Mouse (Mus musculus): ENCODE results near the gene Dlg5.

The Dlg5 gene

DNA sequence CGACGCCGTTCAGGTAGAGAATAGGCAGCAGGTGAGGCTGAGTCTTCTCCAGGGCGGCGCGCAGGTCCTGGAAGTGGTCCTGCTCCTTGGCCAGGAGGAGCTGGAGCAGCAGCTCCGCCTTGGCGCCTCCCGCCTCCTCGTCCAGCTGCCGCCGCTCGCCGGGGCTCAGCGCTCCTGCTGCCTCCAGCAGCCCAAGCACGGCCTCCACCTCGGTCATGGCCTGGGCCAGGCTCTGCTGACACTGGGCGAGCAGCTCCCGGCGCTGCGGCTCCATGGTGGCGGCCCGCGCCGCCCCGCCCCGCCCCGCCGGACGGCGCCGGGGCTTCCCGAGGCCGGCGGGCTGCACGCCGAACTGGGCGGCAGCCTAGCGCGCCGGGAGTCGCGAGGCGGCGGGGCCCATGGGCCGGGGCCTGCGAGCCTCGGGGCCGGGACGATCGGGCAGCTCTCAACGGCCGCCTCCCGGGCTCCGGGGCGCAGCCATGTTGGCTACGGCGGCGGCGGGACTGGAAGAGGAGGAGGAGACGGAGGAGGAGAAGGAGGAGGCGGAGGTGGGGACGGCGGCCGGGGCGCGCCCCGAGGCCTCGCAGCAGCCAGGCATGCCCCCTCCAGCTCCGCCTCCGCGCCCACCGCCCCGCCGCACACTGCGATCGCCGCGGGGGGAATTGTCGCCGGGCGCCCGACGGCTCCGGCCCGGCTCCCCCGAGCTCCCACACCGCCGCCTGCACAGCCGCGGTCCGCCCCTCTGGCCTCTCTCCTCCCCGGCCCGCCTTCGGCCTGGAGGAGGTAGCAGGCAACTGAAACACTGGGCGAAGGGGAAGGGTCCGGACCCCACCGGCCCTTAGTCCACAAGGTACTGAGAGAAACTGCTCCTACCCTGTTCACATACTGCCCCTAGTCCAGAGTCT is at the start of gene Dlg5:
Gene Dlg5, minus strand, starts transcription at position 744 of the 905 bp plus-strand sequence.
- H3K4me1 ChIP-seq (replicated peaks; ENCODE audit: low read depth, low read length) = peaks cover 66% of the 10 kb centered on the region
- H3K27me3 ChIP-seq (ENCODE audit: insufficient read depth, low read length) = peaks cover 41% of the 10 kb centered on the region
- H3K4me3 ChIP-seq (replicated peaks; ENCODE audit: low read length) = peak within 1 kb of the TSS; percentile 84
- H3K9me3 ChIP-seq (ENCODE audit: low read length) = no peaks in the 10 kb centered on the region
- peaks cover 22% of the 10 kb centered on the region for H3K36me3 ChIP-seq (ENCODE audit: insufficient read depth, low read length)
- TF ChIP-seq POU5F1 (IDR thresholded peaks at IDR 0.05; ENCODE audit: borderline replicate concordance, low read length) (no peak), CTCF (conservative IDR thresholded peaks at IDR 0.05; ENCODE audit: low read length) (no peak), NANOG (IDR thresholded peaks at IDR 0.05; ENCODE audit: borderline replicate concordance, low read length) (no peak)

GRCm38 (mm10) chr14:24293631-24294030 is 47.9 kb upstream of the Dlg5 start:
- no peaks in the 10 kb centered on the region for H3K36me3 ChIP-seq (ENCODE audit: insufficient read depth, low read length)
- no peak for TF ChIP-seq POU5F1 (IDR thresholded peaks at IDR 0.05; ENCODE audit: borderline replicate concordance, low read length)
- no peak for TF ChIP-seq CTCF (conservative IDR thresholded peaks at IDR 0.05; ENCODE audit: low read length)
- no peak for TF ChIP-seq NANOG (IDR thresholded peaks at IDR 0.05; ENCODE audit: borderline replicate concordance, low read length)
- H3K4me1 ChIP-seq (replicated peaks; ENCODE audit: low read depth, low read length) = no peaks in the 10 kb centered on the region
- peaks cover 4% of the 10 kb centered on the region; the same call in 1 of the 2 replicates for H3K9me3 ChIP-seq (ENCODE audit: low read length)
- H3K27me3 ChIP-seq (ENCODE audit: insufficient read depth, low read length) = no peaks in the 10 kb centered on the region
- H3K4me3 ChIP-seq (replicated peaks; ENCODE audit: low read length) = no peak overlapping the region

DNA sequence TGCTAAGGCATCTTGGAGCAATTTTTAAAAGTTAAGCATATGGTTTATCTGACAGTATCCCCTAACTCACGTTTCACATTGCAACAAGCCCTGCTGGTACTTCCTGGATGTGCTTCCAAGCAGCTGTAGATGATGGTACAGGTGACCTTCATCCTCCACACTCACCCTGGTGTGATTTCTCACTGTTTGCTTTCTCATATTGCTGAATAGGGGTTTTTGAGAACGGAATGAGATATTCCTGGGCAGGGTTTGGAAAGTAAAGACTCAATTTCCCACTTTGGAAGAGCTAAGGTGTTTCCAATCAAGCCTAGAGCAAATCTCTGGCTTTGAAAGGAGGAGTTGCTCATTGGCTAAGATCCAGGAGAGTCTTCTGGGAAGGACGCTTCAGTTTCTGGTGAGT is 47.2 kb upstream of the Dlg5 start, which contains the start of gene E330034G19Rik:
Gene E330034G19Rik, plus strand, starts transcription at position 301 of the 400 bp plus-strand sequence.
- H3K27me3 ChIP-seq (ENCODE audit: insufficient read depth, low read length) = no peaks in the 10 kb centered on the region
- H3K36me3 ChIP-seq (ENCODE audit: insufficient read depth, low read length) = no peaks in the 10 kb centered on the region
- H3K4me1 ChIP-seq (replicated peaks; ENCODE audit: low read depth, low read length) = no peaks in the 10 kb centered on the region
- H3K4me3 ChIP-seq (replicated peaks; ENCODE audit: low read length) = no peak within 1 kb of the TSS
- H3K9me3 ChIP-seq (ENCODE audit: low read length) = peaks cover 4% of the 10 kb centered on the region; the same call in 1 of the 2 replicates
- TF ChIP-seq POU5F1 (IDR thresholded peaks at IDR 0.05; ENCODE audit: borderline replicate concordance, low read length) (no peak), CTCF (conservative IDR thresholded peaks at IDR 0.05; ENCODE audit: low read length) (no peak), NANOG (IDR thresholded peaks at IDR 0.05; ENCODE audit: borderline replicate concordance, low read length) (no peak)

DNA sequence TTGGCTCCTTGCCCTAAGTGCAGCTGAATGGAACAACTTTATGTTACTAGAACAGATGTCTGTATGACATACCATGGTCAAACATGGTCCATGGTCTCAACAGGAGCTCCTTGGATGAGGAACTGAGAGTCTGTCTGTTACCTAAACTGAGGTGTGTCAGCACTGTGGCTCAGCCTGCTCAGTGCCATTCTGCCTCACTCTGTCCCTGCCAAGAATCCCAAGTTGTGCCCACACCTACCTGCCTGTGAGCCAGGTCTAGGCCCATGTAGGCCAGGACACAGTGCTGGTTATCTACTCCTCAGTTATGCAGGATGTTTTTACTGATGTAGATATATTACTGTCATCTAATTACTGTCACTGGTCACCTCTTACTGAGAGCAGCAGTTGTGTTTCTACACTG is 45.0 kb upstream of the Dlg5 start:
- H3K4me3 ChIP-seq (replicated peaks; ENCODE audit: low read length) = no peak overlapping the region
- H3K27me3 ChIP-seq (ENCODE audit: insufficient read depth, low read length) = peaks cover 3% of the 10 kb centered on the region; the same call in 1 of the 2 replicates
- H3K9me3 ChIP-seq (ENCODE audit: low read length) = peaks cover 4% of the 10 kb centered on the region; the same call in 1 of the 2 replicates
- no peaks in the 10 kb centered on the region for H3K36me3 ChIP-seq (ENCODE audit: insufficient read depth, low read length)
- TF ChIP-seq POU5F1 (IDR thresholded peaks at IDR 0.05; ENCODE audit: borderline replicate concordance, low read length) (no peak), CTCF (conservative IDR thresholded peaks at IDR 0.05; ENCODE audit: low read length) (no peak), NANOG (IDR thresholded peaks at IDR 0.05; ENCODE audit: borderline replicate concordance, low read length) (no peak)
- H3K4me1 ChIP-seq (replicated peaks; ENCODE audit: low read depth, low read length) = no peaks in the 10 kb centered on the region

DNA sequence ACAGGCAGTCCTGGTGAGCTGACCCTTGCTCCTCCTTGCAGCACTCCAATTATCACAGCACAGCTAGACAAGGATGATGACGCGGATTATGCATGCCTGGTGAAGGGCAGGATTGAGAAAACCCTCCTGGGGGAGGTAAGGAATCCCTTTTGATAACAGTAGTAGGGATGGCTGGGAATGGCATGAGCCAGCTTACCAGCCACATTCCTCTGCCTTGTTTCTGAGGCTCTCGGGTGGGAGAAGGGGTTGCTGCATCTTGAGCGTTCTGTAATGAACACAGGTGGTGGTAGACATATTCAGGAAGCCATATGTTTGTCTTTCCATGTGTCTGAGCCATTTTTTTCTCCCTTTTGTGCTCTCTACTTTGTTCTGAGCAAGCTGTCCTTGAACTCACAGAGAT is 40.4 kb upstream of the Dlg5 start:
- H3K27me3 ChIP-seq (ENCODE audit: insufficient read depth, low read length) = peaks cover 3% of the 10 kb centered on the region; the same call in 1 of the 2 replicates
- no peaks in the 10 kb centered on the region for H3K4me1 ChIP-seq (replicated peaks; ENCODE audit: low read depth, low read length)
- no peak for TF ChIP-seq POU5F1 (IDR thresholded peaks at IDR 0.05; ENCODE audit: borderline replicate concordance, low read length)
- TF ChIP-seq CTCF (conservative IDR thresholded peaks at IDR 0.05; ENCODE audit: low read length) = no peak
- no peak for TF ChIP-seq NANOG (IDR thresholded peaks at IDR 0.05; ENCODE audit: borderline replicate concordance, low read length)
- H3K36me3 ChIP-seq (ENCODE audit: insufficient read depth, low read length) = no peaks in the 10 kb centered on the region
- H3K9me3 ChIP-seq (ENCODE audit: low read length) = no peaks in the 10 kb centered on the region
- no peak overlapping the region for H3K4me3 ChIP-seq (replicated peaks; ENCODE audit: low read length)

DNA sequence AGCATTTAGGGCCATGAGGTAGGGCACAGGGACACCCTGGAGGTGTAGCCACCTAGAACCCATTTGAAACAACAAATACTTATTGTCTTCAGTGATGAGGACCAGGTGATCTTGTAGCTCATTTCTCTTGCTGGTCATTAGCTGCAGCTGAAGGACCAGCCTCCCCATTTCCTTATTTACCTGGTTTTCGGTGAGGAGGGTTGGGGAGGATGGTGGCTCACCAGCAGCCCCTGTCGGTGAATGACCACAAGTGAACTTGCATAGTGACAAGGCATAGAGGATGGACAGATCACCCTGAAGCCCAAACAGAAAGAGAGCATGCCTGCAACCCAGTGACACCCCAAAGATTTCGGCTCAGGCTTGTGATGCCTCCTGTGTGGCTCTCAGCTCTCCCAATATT is 36.6 kb upstream of the Dlg5 start:
- TF ChIP-seq POU5F1 (IDR thresholded peaks at IDR 0.05; ENCODE audit: borderline replicate concordance, low read length) (no peak), NANOG (IDR thresholded peaks at IDR 0.05; ENCODE audit: borderline replicate concordance, low read length) (no peak), CTCF (conservative IDR thresholded peaks at IDR 0.05; ENCODE audit: low read length) (no peak)
- no peaks in the 10 kb centered on the region for H3K36me3 ChIP-seq (ENCODE audit: insufficient read depth, low read length)
- H3K4me3 ChIP-seq (replicated peaks; ENCODE audit: low read length) = no peak overlapping the region
- H3K9me3 ChIP-seq (ENCODE audit: low read length) = peaks cover 11% of the 10 kb centered on the region; the same call in 1 of the 2 replicates
- peaks cover 3% of the 10 kb centered on the region; the same call in 1 of the 2 replicates for H3K27me3 ChIP-seq (ENCODE audit: insufficient read depth, low read length)
- H3K4me1 ChIP-seq (replicated peaks; ENCODE audit: low read depth, low read length) = no peaks in the 10 kb centered on the region

GRCm38 (mm10) chr14:24281278-24281677 is 35.6 kb upstream of the Dlg5 start:
- Histone ChIP-seq H3K4me1 (replicated peaks; ENCODE audit: low read depth, low read length) (no peaks in the 10 kb centered on the region), H3K9me3 (ENCODE audit: low read length) (peaks cover 11% of the 10 kb centered on the region; the same call in 1 of the 2 replicates), H3K27me3 (ENCODE audit: insufficient read depth, low read length) (peaks cover 3% of the 10 kb centered on the region; the same call in 1 of the 2 replicates), H3K36me3 (ENCODE audit: insufficient read depth, low read length) (no peaks in the 10 kb centered on the region), H3K4me3 (replicated peaks; ENCODE audit: low read length) (no peak overlapping the region)
- TF ChIP-seq NANOG (IDR thresholded peaks at IDR 0.05; ENCODE audit: borderline replicate concordance, low read length) (no peak), POU5F1 (IDR thresholded peaks at IDR 0.05; ENCODE audit: borderline replicate concordance, low read length) (no peak), CTCF (conservative IDR thresholded peaks at IDR 0.05; ENCODE audit: low read length) (no peak)

DNA sequence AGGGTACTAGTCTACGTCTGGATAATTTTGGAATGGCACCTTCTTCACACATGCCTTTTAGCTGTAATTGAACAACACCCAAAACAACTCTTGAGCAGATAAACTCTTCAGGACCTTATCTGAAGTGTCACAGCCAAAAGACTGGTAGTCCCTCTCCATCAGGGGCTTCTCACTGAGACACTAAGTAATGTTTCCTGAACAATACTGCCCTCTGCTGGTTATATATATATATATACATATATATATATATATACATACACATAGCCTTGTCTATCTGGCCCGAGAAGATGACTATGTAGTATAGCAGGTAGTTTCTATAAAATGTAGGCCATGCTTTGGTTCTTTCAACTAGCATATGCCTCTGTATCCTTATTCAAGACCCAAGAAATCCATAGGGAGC is 29.8 kb upstream of the Dlg5 start:
- H3K27me3 ChIP-seq (ENCODE audit: insufficient read depth, low read length) = no peaks in the 10 kb centered on the region
- TF ChIP-seq CTCF (conservative IDR thresholded peaks at IDR 0.05; ENCODE audit: low read length) (peak; percentile 13; the same call in 1 of the 2 replicates), NANOG (IDR thresholded peaks at IDR 0.05; ENCODE audit: borderline replicate concordance, low read length) (no peak)
- H3K36me3 ChIP-seq (ENCODE audit: insufficient read depth, low read length) = no peaks in the 10 kb centered on the region
- peaks cover 3% of the 10 kb centered on the region for H3K4me1 ChIP-seq (replicated peaks; ENCODE audit: low read depth, low read length)
- no peak overlapping the region for H3K4me3 ChIP-seq (replicated peaks; ENCODE audit: low read length)
- H3K9me3 ChIP-seq (ENCODE audit: low read length) = peaks cover 15% of the 10 kb centered on the region; the same call in 1 of the 2 replicates
